Mouse (Mus musculus) liver, embryonic 11.5 days (tissue): ENCODE data around the gene Mepce. TPM values are rescaled to one million over a fixed set of nuclear protein-coding genes. Genes with fewer than 3 reads are reported as not detected.

Experiments
- ATAC-seq: fragments of 200-750 bp; cut with Nextera tagmentation; replicated peaks from 2 replicates; pipeline ENCODE4 v1.8.0; 2017; ENCODE audit warnings: moderate number of reproducible peaks, mild to moderate bottlenecking, moderate TSS enrichment, moderate library complexity; ENCODE audit not compliant: low FRiP score
- DNase-seq: peaks from one replicate; pipeline ENCODE4 v3.0.0-alpha.2; 2017; ENCODE audit warnings: low spot score
- H3K27ac ChIP-seq: fragments of 300-500 bp; sonication (generic); 2 replicates; pipeline ENCODE4 v1.5.1; 2014; ENCODE audit warnings: mild to moderate bottlenecking, low read depth, low read length, control low read depth
- H3K27me3 ChIP-seq: fragments of 300-500 bp; sonication (generic); replicated peaks from 2 replicates; pipeline ENCODE4 v1.6.1; 2014; ENCODE audit warnings: low read length, mixed read lengths; ENCODE audit not compliant: control insufficient read depth, insufficient read depth
- H3K36me3 ChIP-seq: fragments of 300-500 bp; sonication (generic); 2 replicates; pipeline ENCODE4 v1.6.1; 2014; ENCODE audit warnings: mild to moderate bottlenecking, low read length, moderate library complexity, mixed read lengths; ENCODE audit not compliant: control insufficient read depth, insufficient read depth
- H3K4me1 ChIP-seq: fragments of 300-500 bp; sonication (generic); replicated peaks from 2 replicates; pipeline ENCODE4 v1.6.1; 2014; ENCODE audit warnings: low read length, mixed read lengths; ENCODE audit not compliant: control insufficient read depth, insufficient read depth
- H3K4me2 ChIP-seq: fragments of 300-500 bp; sonication (generic); 2 replicates; pipeline ENCODE4 v1.6.1; 2014; ENCODE audit warnings: mild to moderate bottlenecking, control low read depth, moderate library complexity
- H3K4me3 ChIP-seq: fragments of 300-500 bp; sonication (generic); 2 replicates; pipeline ENCODE4 v1.5.1; 2014; ENCODE audit warnings: low read depth, low read length, control low read depth
- H3K9ac ChIP-seq: fragments of 300-500 bp; sonication (generic); 2 replicates; pipeline ENCODE4 v1.6.1; 2014; ENCODE audit warnings: low read depth, low read length, control low read depth
- H3K9me3 ChIP-seq: fragments of 300-500 bp; sonication (generic); 2 replicates; pipeline ENCODE4 v1.6.1; 2016; ENCODE audit warnings: low read length, inconsistent platforms, mixed read lengths; ENCODE audit not compliant: control insufficient read depth
- WGBS: fragments of 180-500 bp; shearing (Covaris S2); extraction: QIAGEN DNeasy Blood & Tissue Kit; methylation state at CpG from one replicate; pipeline ENCODE4 v1.1.7; 2014; 5-methylcytosine and 5-hydroxymethylcytosine counted together
- polyA plus RNA-seq: library from polyadenylated mRNA; unstranded; fragments of >200 nt; fragmentation: Nextera tagmentation; extraction: Ambion mirVana; gene quantifications from 2 replicates; pipeline ENCODE4 v1.2.1, GENCODE M21; 2014

The Mepce gene
- polyA plus RNA-seq, 1 experiment from 2014 or later, result 11.1 TPM

DNA sequence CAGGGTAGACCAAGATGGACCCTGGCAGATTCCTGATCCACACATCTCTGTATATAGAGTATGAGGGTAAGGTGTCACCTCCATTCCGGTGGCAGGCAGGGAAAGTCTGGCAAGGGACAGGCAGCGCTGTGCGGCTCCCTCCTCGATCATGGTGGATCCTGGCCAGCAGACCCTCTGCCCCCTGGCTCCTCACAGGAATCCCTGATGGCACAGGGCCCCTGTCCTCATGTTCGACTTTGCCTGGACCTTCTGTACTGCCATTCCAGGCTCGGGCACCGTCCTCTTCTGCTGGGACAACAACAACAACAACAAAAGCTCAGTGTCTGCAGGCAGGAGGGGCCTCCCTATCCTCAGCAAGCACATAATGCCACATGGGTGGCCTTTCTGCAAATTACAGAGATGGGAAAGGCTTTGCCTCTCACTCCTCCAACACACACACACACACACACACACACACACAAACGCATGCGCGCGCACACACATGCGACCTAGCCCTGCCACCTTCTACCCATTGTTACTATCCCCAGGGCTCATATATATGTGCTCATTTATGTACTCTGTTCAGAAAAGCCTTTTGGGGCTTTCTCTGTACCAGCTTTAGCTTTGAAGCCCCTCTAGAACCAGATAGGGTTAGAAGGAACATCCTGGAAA is 53.7 kb downstream of the Mepce start:
- no peak overlapping the region for H3K27ac ChIP-seq
- no peak overlapping the region for H3K9ac ChIP-seq
- no peak overlapping the region for H3K4me3 ChIP-seq
- WGBS, result 89% methylated on average over 12 of the region's 12 CpGs
- 0 out of 2 replicates have a peak, but pooled peaks cover 2% of the 10 kb centered on the region for H3K36me3 ChIP-seq
- no peaks in the 10 kb centered on the region for H3K9me3 ChIP-seq
- DNase-seq, result no peak
- no peak for ATAC-seq
- H3K4me2 ChIP-seq, result no peak overlapping the region
- H3K27me3 ChIP-seq, result no peaks in the 10 kb centered on the region; the same call in 1 of the 2 replicates
- no peaks in the 10 kb centered on the region for H3K4me1 ChIP-seq

Other genes starting within 250 kb of the Mepce start
- gene Actl6b, start 234.1 kb downstream of the Mepce start, polyA plus RNA-seq, result 0.70 and 0.79 TPM in 2 replicates
- gene Tfr2, start 217.8 kb downstream of the Mepce start, polyA plus RNA-seq, result 60.5 and 65.4 TPM in 2 replicates
- gene Mospd3, start 186.6 kb downstream of the Mepce start, polyA plus RNA-seq, result 58.5 and 59.7 TPM in 2 replicates
- gene Pcolce, start 173.9 kb downstream of the Mepce start, polyA plus RNA-seq, result 43.9 and 49.2 TPM in 2 replicates
- gene Fbxo24, start 158.7 kb downstream of the Mepce start, polyA plus RNA-seq, result 0.18 TPM in 1 of 2 replicates, not detected in the other
- gene Lrch4, start 158.5 kb downstream of the Mepce start, polyA plus RNA-seq, result 46.6 and 54.5 TPM in 2 replicates
- gene Gm20605, start 158.5 kb downstream of the Mepce start, polyA plus RNA-seq, result 11.6 and 13.2 TPM in 2 replicates
- gene Sap25, start 146.3 kb downstream of the Mepce start, polyA plus RNA-seq, result 7.1 and 11.9 TPM in 2 replicates
- 0.12 and 0.49 TPM in 2 replicates for gene Irs3, start 141.9 kb downstream of the Mepce start, polyA plus RNA-seq
- gene Agfg2, start 102.9 kb downstream of the Mepce start, polyA plus RNA-seq, result 29.3 and 32.4 TPM in 2 replicates
- 0.39 and 0.43 TPM in 2 replicates for gene Nyap1, start 46.0 kb downstream of the Mepce start, polyA plus RNA-seq
- 129 and 134 TPM in 2 replicates for gene Tsc22d4, start 41.9 kb downstream of the Mepce start, polyA plus RNA-seq
- gene Ppp1r35, start 8.8 kb downstream of the Mepce start, polyA plus RNA-seq, result 49.4 and 55.0 TPM in 2 replicates
- 10.2 and 13.1 TPM in 2 replicates for gene Zcwpw1, start 143 bp upstream of the Mepce start, polyA plus RNA-seq
- gene Pilra, start 48.6 kb upstream of the Mepce start, polyA plus RNA-seq, result 1.3 and 1.5 TPM in 2 replicates
- gene Pilrb1, start 70.5 kb upstream of the Mepce start, polyA plus RNA-seq, result 1.5 and 1.6 TPM in 2 replicates
- 1.3 and 2.1 TPM in 2 replicates for gene Pilrb2, start 84.2 kb upstream of the Mepce start, polyA plus RNA-seq
- 0.79 and 0.95 TPM in 2 replicates for gene Cyp3a13, start 134.0 kb upstream of the Mepce start, polyA plus RNA-seq
- gene Gjc3, start 175.4 kb upstream of the Mepce start, polyA plus RNA-seq, result 0.14 TPM in 1 of 2 replicates, not detected in the other
- not detected in 2 replicates for gene Azgp1, start 193.9 kb upstream of the Mepce start, polyA plus RNA-seq
- gene Smok3a, start 233.6 kb upstream of the Mepce start, polyA plus RNA-seq, result not detected in 2 replicates
- not detected in 2 replicates for gene Smok3b, start 233.8 kb upstream of the Mepce start, polyA plus RNA-seq